Mouse (Mus musculus): ENCODE measurements around the gene Cdt1. TPM values are rescaled to one million over a fixed set of nuclear protein-coding genes. Genes with fewer than 3 reads are reported as not detected.

The Cdt1 gene
- polyA plus RNA-seq, 1 experiment from 2014 or later, result 41.1 TPM

- H3K4me3 ChIP-seq (ENCODE audit: low read depth, low read length), result no peak overlapping the region
- no peak overlapping the region for H3K9ac ChIP-seq (ENCODE audit: low read depth, low read length)
- H3K4me2 ChIP-seq (ENCODE audit: low read depth, low read length), result no peak overlapping the region
- peaks cover 5% of the 10 kb centered on the region for H3K4me1 ChIP-seq (ENCODE audit: control insufficient read depth, low read depth, low read length)
- WGBS (ENCODE audit: insufficient replicate concordance), result 72% methylated on average over 7 of the region's 7 CpGs
- no peak overlapping the region for H3K27ac ChIP-seq (ENCODE audit: low read length)
- no peaks in the 10 kb centered on the region for H3K9me3 ChIP-seq (replicated peaks; ENCODE audit: control insufficient read depth, low read length)
- ATAC-seq (ENCODE audit: low read depth), result no peak
- no peaks in the 10 kb centered on the region for H3K36me3 ChIP-seq (ENCODE audit: control insufficient read depth, insufficient read depth)
- no peaks in the 10 kb centered on the region for H3K27me3 ChIP-seq (ENCODE audit: control insufficient read depth, insufficient read depth, low read depth, low read length)
Observed at GRCm38 (mm10) chr8:122586171-122586570, 18.4 kb downstream of the Cdt1 start.

GRCm38 (mm10) chr8:122586749-122587148 is 18.9 kb downstream of the Cdt1 start:
- no peaks in the 10 kb centered on the region for H3K27me3 ChIP-seq (ENCODE audit: control insufficient read depth, insufficient read depth, low read depth, low read length)
- peaks cover 5% of the 10 kb centered on the region for H3K4me1 ChIP-seq (ENCODE audit: control insufficient read depth, low read depth, low read length)
- H3K9ac ChIP-seq (ENCODE audit: low read depth, low read length), result no peak overlapping the region
- no peaks in the 10 kb centered on the region for H3K36me3 ChIP-seq (ENCODE audit: control insufficient read depth, insufficient read depth)
- H3K27ac ChIP-seq (ENCODE audit: low read length), result no peak overlapping the region
- no peak overlapping the region for H3K4me3 ChIP-seq (ENCODE audit: low read depth, low read length)
- 70% methylated on average over 9 of the region's 10 CpGs for WGBS (ENCODE audit: insufficient replicate concordance)
- H3K4me2 ChIP-seq (ENCODE audit: low read depth, low read length), result no peak overlapping the region
- no peak for ATAC-seq (ENCODE audit: low read depth)
- H3K9me3 ChIP-seq (replicated peaks; ENCODE audit: control insufficient read depth, low read length), result no peaks in the 10 kb centered on the region

GRCm38 (mm10) chr8:122593240-122593639 is 25.4 kb downstream of the Cdt1 start:
- H3K9me3 ChIP-seq (replicated peaks; ENCODE audit: control insufficient read depth, low read length), result no peaks in the 10 kb centered on the region
- H3K36me3 ChIP-seq (ENCODE audit: control insufficient read depth, insufficient read depth), result no peaks in the 10 kb centered on the region
- ATAC-seq (ENCODE audit: low read depth), result peak; percentile 16; the same call in 1 of the 2 replicates
- H3K4me3 ChIP-seq (ENCODE audit: low read depth, low read length), result no peak overlapping the region
- no peaks in the 10 kb centered on the region for H3K27me3 ChIP-seq (ENCODE audit: control insufficient read depth, insufficient read depth, low read depth, low read length)
- WGBS (ENCODE audit: insufficient replicate concordance), result 46% methylated on average over 12 of the region's 12 CpGs
- H3K4me2 ChIP-seq (ENCODE audit: low read depth, low read length), result no peak overlapping the region
- no peak overlapping the region for H3K9ac ChIP-seq (ENCODE audit: low read depth, low read length)
- H3K27ac ChIP-seq (ENCODE audit: low read length), result peak overlapping the region; percentile 42
- no peaks in the 10 kb centered on the region for H3K4me1 ChIP-seq (ENCODE audit: control insufficient read depth, low read depth, low read length)

GRCm38 (mm10) chr8:122593783-122594507 is 26.1 kb downstream of the Cdt1 start:
- 69% methylated on average over 19 of the region's 19 CpGs for WGBS (ENCODE audit: insufficient replicate concordance)
- Histone ChIP-seq H3K9me3 (replicated peaks; ENCODE audit: control insufficient read depth, low read length) (no peaks in the 10 kb centered on the region), H3K27me3 (ENCODE audit: control insufficient read depth, insufficient read depth, low read depth, low read length) (no peaks in the 10 kb centered on the region), H3K4me2 (ENCODE audit: low read depth, low read length) (no peak overlapping the region), H3K9ac (ENCODE audit: low read depth, low read length) (no peak overlapping the region), H3K27ac (ENCODE audit: low read length) (peak overlapping the region; percentile 42), H3K36me3 (ENCODE audit: control insufficient read depth, insufficient read depth) (no peaks in the 10 kb centered on the region), H3K4me1 (ENCODE audit: control insufficient read depth, low read depth, low read length) (no peaks in the 10 kb centered on the region), H3K4me3 (ENCODE audit: low read depth, low read length) (no peak overlapping the region)
- ATAC-seq (ENCODE audit: low read depth), result no peak

GRCm38 (mm10) chr8:122596031-122596430 is 28.2 kb downstream of the Cdt1 start:
- H3K9me3 ChIP-seq (replicated peaks; ENCODE audit: control insufficient read depth, low read length), result no peaks in the 10 kb centered on the region
- H3K9ac ChIP-seq (ENCODE audit: low read depth, low read length), result no peak overlapping the region
- no peak overlapping the region for H3K27ac ChIP-seq (ENCODE audit: low read length)
- H3K36me3 ChIP-seq (ENCODE audit: control insufficient read depth, insufficient read depth), result no peaks in the 10 kb centered on the region
- 41% methylated on average over 4 of the region's 4 CpGs for WGBS (ENCODE audit: insufficient replicate concordance)
- no peak for ATAC-seq (ENCODE audit: low read depth)
- H3K4me2 ChIP-seq (ENCODE audit: low read depth, low read length), result no peak overlapping the region
- no peak overlapping the region for H3K4me3 ChIP-seq (ENCODE audit: low read depth, low read length)
- no peaks in the 10 kb centered on the region for H3K27me3 ChIP-seq (ENCODE audit: control insufficient read depth, insufficient read depth, low read depth, low read length)
- no peaks in the 10 kb centered on the region for H3K4me1 ChIP-seq (ENCODE audit: control insufficient read depth, low read depth, low read length)

GRCm38 (mm10) chr8:122600666-122601065 is 32.9 kb downstream of the Cdt1 start:
- Histone ChIP-seq H3K36me3 (ENCODE audit: control insufficient read depth, insufficient read depth) (no peaks in the 10 kb centered on the region), H3K4me3 (ENCODE audit: low read depth, low read length) (no peak overlapping the region), H3K9me3 (replicated peaks; ENCODE audit: control insufficient read depth, low read length) (no peaks in the 10 kb centered on the region), H3K4me1 (ENCODE audit: control insufficient read depth, low read depth, low read length) (no peaks in the 10 kb centered on the region), H3K27ac (ENCODE audit: low read length) (no peak overlapping the region), H3K27me3 (ENCODE audit: control insufficient read depth, insufficient read depth, low read depth, low read length) (no peaks in the 10 kb centered on the region), H3K4me2 (ENCODE audit: low read depth, low read length) (no peak overlapping the region), H3K9ac (ENCODE audit: low read depth, low read length) (no peak overlapping the region)
- 82% methylated on average over 9 of the region's 9 CpGs for WGBS (ENCODE audit: insufficient replicate concordance)
- no peak for ATAC-seq (ENCODE audit: low read depth)

- Histone ChIP-seq H3K9me3 (replicated peaks; ENCODE audit: control insufficient read depth, low read length) (no peaks in the 10 kb centered on the region), H3K27ac (ENCODE audit: low read length) (0 out of 2 replicates have a peak overlapping the region, but pooled peaks have one; percentile 17), H3K27me3 (ENCODE audit: control insufficient read depth, insufficient read depth, low read depth, low read length) (no peaks in the 10 kb centered on the region), H3K4me1 (ENCODE audit: control insufficient read depth, low read depth, low read length) (no peaks in the 10 kb centered on the region), H3K4me3 (ENCODE audit: low read depth, low read length) (no peak overlapping the region), H3K36me3 (ENCODE audit: control insufficient read depth, insufficient read depth) (no peaks in the 10 kb centered on the region), H3K4me2 (ENCODE audit: low read depth, low read length) (no peak overlapping the region), H3K9ac (ENCODE audit: low read depth, low read length) (no peak overlapping the region)
- no peak for ATAC-seq (ENCODE audit: low read depth)
- WGBS (ENCODE audit: insufficient replicate concordance), result 35% methylated on average over 1 of the region's 1 CpGs
Observed at GRCm38 (mm10) chr8:122604640-122605039, 36.8 kb downstream of the Cdt1 start.

GRCm38 (mm10) chr8:122605367-122605766 is 37.6 kb downstream of the Cdt1 start:
- Histone ChIP-seq H3K36me3 (ENCODE audit: control insufficient read depth, insufficient read depth) (no peaks in the 10 kb centered on the region), H3K4me2 (ENCODE audit: low read depth, low read length) (no peak overlapping the region), H3K9ac (ENCODE audit: low read depth, low read length) (no peak overlapping the region), H3K27me3 (ENCODE audit: control insufficient read depth, insufficient read depth, low read depth, low read length) (no peaks in the 10 kb centered on the region), H3K9me3 (replicated peaks; ENCODE audit: control insufficient read depth, low read length) (no peaks in the 10 kb centered on the region), H3K4me3 (ENCODE audit: low read depth, low read length) (no peak overlapping the region), H3K4me1 (ENCODE audit: control insufficient read depth, low read depth, low read length) (no peaks in the 10 kb centered on the region; the same call in 1 of the 2 replicates), H3K27ac (ENCODE audit: low read length) (no peak overlapping the region)
- no peak for ATAC-seq (ENCODE audit: low read depth)
- WGBS (ENCODE audit: insufficient replicate concordance), result 56% methylated on average over 4 of the region's 4 CpGs

- Histone ChIP-seq H3K4me2 (ENCODE audit: low read depth, low read length) (no peak overlapping the region), H3K9me3 (replicated peaks; ENCODE audit: control insufficient read depth, low read length) (no peaks in the 10 kb centered on the region), H3K4me3 (ENCODE audit: low read depth, low read length) (no peak overlapping the region), H3K36me3 (ENCODE audit: control insufficient read depth, insufficient read depth) (no peaks in the 10 kb centered on the region), H3K4me1 (ENCODE audit: control insufficient read depth, low read depth, low read length) (peaks cover 7% of the 10 kb centered on the region), H3K9ac (ENCODE audit: low read depth, low read length) (no peak overlapping the region), H3K27me3 (ENCODE audit: control insufficient read depth, insufficient read depth, low read depth, low read length) (no peaks in the 10 kb centered on the region), H3K27ac (ENCODE audit: low read length) (no peak overlapping the region)
- no peak for ATAC-seq (ENCODE audit: low read depth)
- 78% methylated on average over 11 of the region's 12 CpGs for WGBS (ENCODE audit: insufficient replicate concordance)
Observed at GRCm38 (mm10) chr8:122606810-122607209, 39.0 kb downstream of the Cdt1 start.

All from liver, embryonic 16.5 days (tissue).